Mouse (Mus musculus): ENCODE measurements around the gene Tsc22d3. TPM values are rescaled to one million over a fixed set of nuclear protein-coding genes. Genes with fewer than 3 reads are reported as not detected.

Tsc22d3 gene
- polyA plus RNA-seq, 1 experiment: 95.0 TPM

DNA sequence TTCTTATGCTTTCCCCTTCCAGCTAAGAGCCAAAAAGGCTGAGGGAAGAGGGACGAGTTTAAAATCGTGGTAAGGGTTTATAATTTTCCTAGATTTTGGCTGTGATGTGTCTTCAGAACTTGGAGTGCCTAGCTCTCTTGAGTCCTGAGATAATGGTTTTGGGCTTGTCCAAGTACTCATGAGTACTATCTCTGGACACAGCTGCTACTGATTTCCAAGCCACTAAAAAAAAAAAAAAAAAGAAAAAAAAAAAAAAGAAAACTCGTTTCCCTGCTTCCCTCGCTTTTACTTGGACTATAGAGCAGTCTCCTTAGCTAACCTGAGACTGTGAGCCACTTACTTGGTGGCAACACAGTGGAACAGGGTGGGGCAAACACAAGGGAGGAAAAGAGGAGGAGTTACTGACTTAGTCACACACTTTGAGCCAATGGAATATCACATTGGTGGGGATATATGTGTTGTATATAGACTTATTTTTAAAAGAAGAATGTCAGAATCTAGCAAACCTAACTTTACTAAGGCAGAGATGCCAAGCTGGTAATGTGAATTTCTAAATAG, 11.2 kb downstream of the Tsc22d3 start:
- H3K36me3 ChIP-seq (ENCODE audit: control insufficient read depth, insufficient read depth, low read length): no peaks in the 10 kb centered on the region
- WGBS: 90% methylated on average over 4 of the region's 4 CpGs
- no peak for DNase-seq
- no peak overlapping the region for H3K4me3 ChIP-seq (ENCODE audit: control insufficient read depth, insufficient read depth, low read length)
- no peaks in the 10 kb centered on the region for H3K27me3 ChIP-seq (ENCODE audit: control insufficient read depth, insufficient read depth, low read length)
- no peak for TF ChIP-seq CTCF (IDR thresholded peaks at IDR 0.05; ENCODE audit: borderline replicate concordance, control insufficient read depth, extremely low read depth, insufficient read depth, low read length, poor library complexity)
- no peak for TF ChIP-seq POLR2A (IDR thresholded peaks at IDR 0.05; ENCODE audit: control insufficient read depth, extremely low read depth, insufficient read depth, low read length, poor library complexity)
- H3K4me1 ChIP-seq (replicated peaks; ENCODE audit: control insufficient read depth, insufficient read depth, low read length): no peaks in the 10 kb centered on the region
- no peak overlapping the region for H3K27ac ChIP-seq (ENCODE audit: control insufficient read depth, insufficient read depth, low read length)

DNA sequence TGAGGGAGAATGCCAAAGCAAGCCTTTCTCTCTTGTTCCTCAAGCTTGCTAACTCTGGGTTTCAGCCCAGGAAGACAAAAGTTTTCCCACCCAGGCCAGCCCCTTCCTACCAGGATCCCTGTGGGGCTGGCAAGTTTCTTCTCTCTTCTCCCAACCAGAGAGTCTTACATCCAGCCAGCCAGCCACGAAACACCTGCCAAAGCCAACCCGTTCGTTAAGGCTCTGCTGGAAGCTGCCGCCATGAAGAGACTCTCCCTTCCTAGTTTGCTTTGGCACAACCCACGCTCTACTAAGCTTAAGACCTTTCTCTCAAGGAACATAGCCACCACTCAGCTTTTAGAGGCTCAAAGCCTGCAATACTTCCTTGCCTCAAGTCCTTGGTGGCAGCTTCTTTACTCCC, 11.9 kb downstream of the Tsc22d3 start:
- Histone ChIP-seq H3K27me3 (ENCODE audit: control insufficient read depth, insufficient read depth, low read length) (no peaks in the 10 kb centered on the region), H3K4me1 (replicated peaks; ENCODE audit: control insufficient read depth, insufficient read depth, low read length) (no peaks in the 10 kb centered on the region), H3K4me3 (ENCODE audit: control insufficient read depth, insufficient read depth, low read length) (no peak overlapping the region), H3K27ac (ENCODE audit: control insufficient read depth, insufficient read depth, low read length) (no peak overlapping the region), H3K36me3 (ENCODE audit: control insufficient read depth, insufficient read depth, low read length) (no peaks in the 10 kb centered on the region)
- TF ChIP-seq CTCF (IDR thresholded peaks at IDR 0.05; ENCODE audit: borderline replicate concordance, control insufficient read depth, extremely low read depth, insufficient read depth, low read length, poor library complexity): no peak
- TF ChIP-seq POLR2A (IDR thresholded peaks at IDR 0.05; ENCODE audit: control insufficient read depth, extremely low read depth, insufficient read depth, low read length, poor library complexity): no peak
- 92% methylated on average over 5 of the region's 5 CpGs for WGBS
- DNase-seq: no peak

DNA sequence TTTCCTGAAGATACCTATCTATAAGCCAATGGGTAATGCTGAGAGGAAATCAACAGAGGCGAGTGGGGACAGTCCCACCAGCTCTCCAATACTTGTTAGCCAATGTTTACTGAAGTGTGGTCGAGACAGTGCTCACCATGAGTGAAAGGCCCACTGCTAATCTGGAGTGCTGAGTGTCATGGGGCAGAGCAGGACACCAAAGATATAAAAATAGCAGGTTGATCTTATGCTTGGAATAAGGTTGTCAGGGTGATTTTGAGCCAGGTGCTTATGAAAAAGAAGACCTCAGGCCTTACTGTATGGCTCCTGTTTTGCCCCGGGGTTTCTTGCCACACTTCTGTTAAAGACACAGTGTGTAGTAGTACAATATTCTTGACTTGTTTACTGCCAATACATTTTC, 20.0 kb downstream of the Tsc22d3 start:
- no peak for DNase-seq
- Histone ChIP-seq H3K36me3 (ENCODE audit: control insufficient read depth, insufficient read depth, low read length) (no peaks in the 10 kb centered on the region), H3K4me1 (replicated peaks; ENCODE audit: control insufficient read depth, insufficient read depth, low read length) (no peaks in the 10 kb centered on the region), H3K4me3 (ENCODE audit: control insufficient read depth, insufficient read depth, low read length) (no peak overlapping the region), H3K27ac (ENCODE audit: control insufficient read depth, insufficient read depth, low read length) (no peak overlapping the region), H3K27me3 (ENCODE audit: control insufficient read depth, insufficient read depth, low read length) (no peaks in the 10 kb centered on the region)
- TF ChIP-seq POLR2A (IDR thresholded peaks at IDR 0.05; ENCODE audit: control insufficient read depth, extremely low read depth, insufficient read depth, low read length, poor library complexity) (no peak), CTCF (IDR thresholded peaks at IDR 0.05; ENCODE audit: borderline replicate concordance, control insufficient read depth, extremely low read depth, insufficient read depth, low read length, poor library complexity) (no peak)
- WGBS: 66% methylated on average over 3 of the region's 3 CpGs

DNA sequence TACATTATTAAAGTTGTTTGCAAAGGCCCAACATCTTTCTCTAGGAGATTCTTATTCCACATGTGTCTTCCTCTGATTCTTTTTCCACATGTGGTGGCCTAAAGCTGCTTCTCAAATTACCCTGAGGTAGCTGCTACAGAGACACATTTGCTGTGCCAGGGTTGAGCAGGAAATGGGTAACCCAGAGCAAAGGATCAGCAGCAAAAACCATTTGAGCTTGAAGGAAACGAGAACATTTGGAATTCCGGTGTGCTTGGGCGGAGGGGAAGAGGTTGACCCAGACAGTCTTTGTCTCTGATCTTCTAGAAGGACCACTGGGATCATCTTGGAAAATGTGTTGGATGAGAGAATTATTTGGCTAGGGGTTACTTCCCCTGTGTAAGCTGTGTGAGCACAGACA, 24.8 kb downstream of the Tsc22d3 start:
- DNase-seq: no peak
- 55% methylated on average over 3 of the region's 3 CpGs for WGBS
- Histone ChIP-seq H3K27ac (ENCODE audit: control insufficient read depth, insufficient read depth, low read length) (no peak overlapping the region), H3K4me1 (replicated peaks; ENCODE audit: control insufficient read depth, insufficient read depth, low read length) (no peaks in the 10 kb centered on the region), H3K36me3 (ENCODE audit: control insufficient read depth, insufficient read depth, low read length) (no peaks in the 10 kb centered on the region), H3K4me3 (ENCODE audit: control insufficient read depth, insufficient read depth, low read length) (no peak overlapping the region), H3K27me3 (ENCODE audit: control insufficient read depth, insufficient read depth, low read length) (no peaks in the 10 kb centered on the region)
- TF ChIP-seq POLR2A (IDR thresholded peaks at IDR 0.05; ENCODE audit: control insufficient read depth, extremely low read depth, insufficient read depth, low read length, poor library complexity) (no peak), CTCF (IDR thresholded peaks at IDR 0.05; ENCODE audit: borderline replicate concordance, control insufficient read depth, extremely low read depth, insufficient read depth, low read length, poor library complexity) (no peak)

DNA sequence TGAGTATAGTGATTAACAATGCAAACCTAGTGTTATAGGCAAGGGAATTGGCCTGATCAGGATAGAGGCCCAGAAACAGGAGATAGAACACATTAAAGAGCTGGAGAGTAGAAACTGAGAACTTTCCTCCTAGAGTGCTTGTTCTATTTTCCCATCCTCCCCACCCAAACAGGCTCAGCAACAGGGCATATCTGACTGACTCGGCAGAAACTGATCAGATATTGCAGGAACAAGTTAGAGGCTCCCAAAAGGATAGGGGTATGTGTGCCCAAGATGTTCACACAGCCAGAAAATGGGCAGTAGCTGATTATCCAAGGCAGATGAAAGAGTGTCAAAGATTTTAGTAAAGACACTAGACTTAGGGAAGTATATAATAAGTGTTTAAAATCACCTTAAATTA, 25.3 kb downstream of the Tsc22d3 start:
- WGBS: 86% methylated on average over 1 of the region's 1 CpGs
- TF ChIP-seq CTCF (IDR thresholded peaks at IDR 0.05; ENCODE audit: borderline replicate concordance, control insufficient read depth, extremely low read depth, insufficient read depth, low read length, poor library complexity) (no peak), POLR2A (IDR thresholded peaks at IDR 0.05; ENCODE audit: control insufficient read depth, extremely low read depth, insufficient read depth, low read length, poor library complexity) (no peak)
- Histone ChIP-seq H3K36me3 (ENCODE audit: control insufficient read depth, insufficient read depth, low read length) (no peaks in the 10 kb centered on the region), H3K4me1 (replicated peaks; ENCODE audit: control insufficient read depth, insufficient read depth, low read length) (no peaks in the 10 kb centered on the region), H3K27ac (ENCODE audit: control insufficient read depth, insufficient read depth, low read length) (no peak overlapping the region), H3K4me3 (ENCODE audit: control insufficient read depth, insufficient read depth, low read length) (no peak overlapping the region), H3K27me3 (ENCODE audit: control insufficient read depth, insufficient read depth, low read length) (no peaks in the 10 kb centered on the region)
- DNase-seq: no peak

DNA sequence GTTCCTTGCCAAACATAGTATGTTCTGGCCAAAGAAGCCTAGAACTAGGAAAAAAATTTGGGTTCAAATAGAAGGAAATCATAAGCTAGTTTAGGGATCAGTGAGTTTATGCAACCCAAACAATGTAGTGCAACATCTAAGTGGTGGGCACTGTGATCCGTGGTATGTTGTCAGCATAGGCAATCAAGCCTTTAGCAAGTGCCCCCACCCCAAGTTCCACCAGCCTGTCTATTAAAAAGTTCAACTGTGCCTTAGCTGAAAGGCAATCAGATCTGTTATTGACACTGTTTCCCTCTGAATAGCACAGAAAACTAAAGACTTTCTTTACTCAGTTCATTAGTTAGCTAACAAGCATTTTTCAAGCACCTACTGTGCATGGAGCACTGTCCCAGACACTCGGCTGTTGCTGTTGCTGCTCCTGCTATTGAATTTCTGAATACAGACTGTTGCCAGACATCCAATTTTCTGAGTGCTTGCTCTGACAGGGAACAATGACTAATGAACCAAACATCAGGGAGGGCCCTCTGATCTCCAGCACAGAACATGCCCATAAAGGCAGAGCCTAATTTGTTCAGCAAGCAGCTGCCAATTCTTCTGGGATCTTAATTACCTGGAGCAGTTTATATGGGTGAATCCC, 27.6 kb downstream of the Tsc22d3 start:
- WGBS: 89% methylated on average over 2 of the region's 2 CpGs
- no peaks in the 10 kb centered on the region for H3K27me3 ChIP-seq (ENCODE audit: control insufficient read depth, insufficient read depth, low read length)
- H3K4me1 ChIP-seq (replicated peaks; ENCODE audit: control insufficient read depth, insufficient read depth, low read length): no peaks in the 10 kb centered on the region
- H3K4me3 ChIP-seq (ENCODE audit: control insufficient read depth, insufficient read depth, low read length): no peak overlapping the region
- no peaks in the 10 kb centered on the region for H3K36me3 ChIP-seq (ENCODE audit: control insufficient read depth, insufficient read depth, low read length)
- no peak overlapping the region for H3K27ac ChIP-seq (ENCODE audit: control insufficient read depth, insufficient read depth, low read length)
- no peak for DNase-seq
- no peak for TF ChIP-seq CTCF (IDR thresholded peaks at IDR 0.05; ENCODE audit: borderline replicate concordance, control insufficient read depth, extremely low read depth, insufficient read depth, low read length, poor library complexity)
- no peak for TF ChIP-seq POLR2A (IDR thresholded peaks at IDR 0.05; ENCODE audit: control insufficient read depth, extremely low read depth, insufficient read depth, low read length, poor library complexity)
